Mouse (Mus musculus) spleen, adult 2 months (tissue): ENCODE measurements around the gene Lamtor3.

Source experiments
- CTCF ChIP-seq: fragments of 200-500 bp; IDR thresholded peaks from 2 replicates; pipeline ENCODE4 v1.5.1; 2011; ENCODE audit warnings: mild to moderate bottlenecking, inconsistent platforms; ENCODE audit not compliant: insufficient read depth, insufficient read length, insufficient replicate concordance; ENCODE audit errors: extremely low read depth
- POLR2A ChIP-seq: fragments of 200-500 bp; IDR thresholded peaks from 2 replicates; pipeline ENCODE4 v1.6.1; 2011; ENCODE audit warnings: low read depth, low read length, inconsistent platforms

- TF ChIP-seq POLR2A (no peak), CTCF (no peak)
Measured at GRCm38 (mm10) chr3:137958352-137958751, 40.0 kb downstream of the Lamtor3 start.
